Mouse (Mus musculus): ENCODE data around the gene Glrx5.

Gene Glrx5

DNA sequence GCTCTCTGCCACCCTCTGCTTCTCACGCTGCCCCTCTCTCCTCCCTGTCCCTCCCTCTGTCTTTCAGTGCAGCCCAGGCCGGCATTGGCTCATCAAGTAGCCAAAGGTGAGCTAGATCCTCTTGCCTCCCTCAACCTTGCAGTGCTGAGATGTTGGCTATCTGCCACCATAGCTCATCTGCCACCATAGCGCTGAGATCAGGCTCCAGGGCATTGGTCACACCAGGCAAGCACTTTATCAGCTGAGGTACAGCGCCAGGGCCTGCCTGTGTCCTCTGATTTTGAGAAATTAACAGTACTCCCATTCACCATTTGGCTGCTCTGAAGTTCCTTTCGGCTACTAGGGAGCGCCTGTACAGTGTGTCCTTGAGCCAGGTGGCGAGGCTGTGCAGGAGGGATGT is 8.5 kb downstream of the Glrx5 start:
- Histone ChIP-seq H3K36me3 (ENCODE audit: insufficient read depth, low read length) (peaks cover 81% of the 10 kb centered on the region), H3K4me1 (replicated peaks; ENCODE audit: low read depth, low read length) (peaks cover 86% of the 10 kb centered on the region), H3K4me3 (replicated peaks; ENCODE audit: low read length) (no peak overlapping the region), H3K27me3 (ENCODE audit: insufficient read depth, low read length) (no peaks in the 10 kb centered on the region), H3K9me3 (ENCODE audit: low read length) (no peaks in the 10 kb centered on the region)
- TF ChIP-seq CTCF (conservative IDR thresholded peaks at IDR 0.05; ENCODE audit: low read length) (no peak), NANOG (IDR thresholded peaks at IDR 0.05; ENCODE audit: borderline replicate concordance, low read length) (no peak), POU5F1 (IDR thresholded peaks at IDR 0.05; ENCODE audit: borderline replicate concordance, low read length) (no peak)

DNA sequence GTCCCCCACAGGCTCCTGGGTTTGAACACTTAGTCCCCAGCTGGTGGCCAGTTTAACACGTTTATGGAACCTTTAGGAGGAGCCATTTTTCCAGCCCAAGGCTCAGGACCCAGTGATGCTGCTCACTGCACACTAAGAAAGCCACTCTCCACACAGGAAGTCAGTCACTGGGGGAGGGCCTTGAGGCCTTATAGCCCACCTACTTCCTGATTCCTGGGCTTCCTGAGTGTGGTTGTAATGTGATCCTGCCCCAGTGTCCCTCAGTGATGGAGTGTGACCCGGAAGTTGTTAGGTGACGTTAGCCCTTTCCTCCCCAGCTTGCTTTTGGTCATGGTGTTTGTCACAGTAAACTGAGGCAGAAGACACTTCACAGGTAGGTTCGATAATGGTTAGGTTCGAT is 10.6 kb downstream of the Glrx5 start:
- Histone ChIP-seq H3K4me3 (replicated peaks; ENCODE audit: low read length) (no peak overlapping the region), H3K9me3 (ENCODE audit: low read length) (peaks cover 12% of the 10 kb centered on the region), H3K4me1 (replicated peaks; ENCODE audit: low read depth, low read length) (peaks cover 68% of the 10 kb centered on the region), H3K36me3 (ENCODE audit: insufficient read depth, low read length) (peaks cover 65% of the 10 kb centered on the region), H3K27me3 (ENCODE audit: insufficient read depth, low read length) (no peaks in the 10 kb centered on the region)
- no peak for TF ChIP-seq POU5F1 (IDR thresholded peaks at IDR 0.05; ENCODE audit: borderline replicate concordance, low read length)
- TF ChIP-seq CTCF (conservative IDR thresholded peaks at IDR 0.05; ENCODE audit: low read length), result no peak
- TF ChIP-seq NANOG (IDR thresholded peaks at IDR 0.05; ENCODE audit: borderline replicate concordance, low read length), result no peak

- Histone ChIP-seq H3K27me3 (ENCODE audit: insufficient read depth, low read length) (no peaks in the 10 kb centered on the region), H3K4me3 (replicated peaks; ENCODE audit: low read length) (no peak overlapping the region), H3K36me3 (ENCODE audit: insufficient read depth, low read length) (peaks cover 49% of the 10 kb centered on the region), H3K9me3 (ENCODE audit: low read length) (peaks cover 12% of the 10 kb centered on the region), H3K4me1 (replicated peaks; ENCODE audit: low read depth, low read length) (peaks cover 64% of the 10 kb centered on the region)
- TF ChIP-seq NANOG (IDR thresholded peaks at IDR 0.05; ENCODE audit: borderline replicate concordance, low read length) (no peak), POU5F1 (IDR thresholded peaks at IDR 0.05; ENCODE audit: borderline replicate concordance, low read length) (no peak), CTCF (conservative IDR thresholded peaks at IDR 0.05; ENCODE audit: low read length) (no peak)
Measured at GRCm38 (mm10) chr12:105044775-105045174, 12.3 kb downstream of the Glrx5 start.

- H3K4me3 ChIP-seq (replicated peaks; ENCODE audit: low read length), result peak overlapping the region; percentile 46; the same call in 1 of the 2 replicates
- TF ChIP-seq POU5F1 (IDR thresholded peaks at IDR 0.05; ENCODE audit: borderline replicate concordance, low read length) (no peak), NANOG (IDR thresholded peaks at IDR 0.05; ENCODE audit: borderline replicate concordance, low read length) (no peak), CTCF (conservative IDR thresholded peaks at IDR 0.05; ENCODE audit: low read length) (no peak)
Measured at GRCm38 (mm10) chr12:105048301-105048863, 15.9 kb downstream of the Glrx5 start.

GRCm38 (mm10) chr12:105049813-105050212 is 17.3 kb downstream of the Glrx5 start:
- Histone ChIP-seq H3K4me3 (replicated peaks; ENCODE audit: low read length) (peak overlapping the region; percentile 56), H3K9me3 (ENCODE audit: low read length) (peaks cover 12% of the 10 kb centered on the region), H3K36me3 (ENCODE audit: insufficient read depth, low read length) (peaks cover 5% of the 10 kb centered on the region; the same call in 1 of the 2 replicates), H3K27me3 (ENCODE audit: insufficient read depth, low read length) (no peaks in the 10 kb centered on the region), H3K4me1 (replicated peaks; ENCODE audit: low read depth, low read length) (peaks cover 46% of the 10 kb centered on the region)
- TF ChIP-seq POU5F1 (IDR thresholded peaks at IDR 0.05; ENCODE audit: borderline replicate concordance, low read length) (no peak), CTCF (conservative IDR thresholded peaks at IDR 0.05; ENCODE audit: low read length) (no peak), NANOG (IDR thresholded peaks at IDR 0.05; ENCODE audit: borderline replicate concordance, low read length) (no peak)

More at GRCm38 (mm10) chr12:105048301-105048863, 15.9 kb downstream of the Glrx5 start:
- H3K27me3 ChIP-seq (ENCODE audit: insufficient read depth, low read length), result no peaks in the 10 kb centered on the region
- H3K9me3 ChIP-seq (ENCODE audit: low read length), result peaks cover 12% of the 10 kb centered on the region
- H3K36me3 ChIP-seq (ENCODE audit: insufficient read depth, low read length), result peaks cover 13% of the 10 kb centered on the region; the same call in 1 of the 2 replicates
- peaks cover 39% of the 10 kb centered on the region for H3K4me1 ChIP-seq (replicated peaks; ENCODE audit: low read depth, low read length)

DNA sequence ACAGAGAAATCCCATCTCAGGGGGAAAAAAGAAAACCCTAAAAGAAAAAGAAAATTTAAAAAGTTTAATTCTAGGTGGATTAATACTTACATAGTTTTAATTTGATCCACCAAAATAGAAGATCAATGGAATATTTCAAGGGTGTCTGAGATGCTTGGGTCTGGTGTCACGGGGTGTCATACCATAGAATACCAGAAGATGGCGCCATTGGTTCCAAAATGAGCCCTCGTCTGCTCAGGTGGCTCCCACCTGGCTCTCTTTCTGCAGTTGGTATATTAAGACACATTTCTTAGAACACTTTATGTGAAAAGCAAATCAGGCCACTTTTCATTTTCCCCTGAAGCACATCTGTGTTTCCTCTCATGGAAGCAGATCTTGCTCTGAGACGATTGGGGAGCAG is 18.4 kb downstream of the Glrx5 start:
- H3K36me3 ChIP-seq (ENCODE audit: insufficient read depth, low read length), result peaks cover 5% of the 10 kb centered on the region; the same call in 1 of the 2 replicates
- H3K9me3 ChIP-seq (ENCODE audit: low read length), result peaks cover 12% of the 10 kb centered on the region
- H3K27me3 ChIP-seq (ENCODE audit: insufficient read depth, low read length), result no peaks in the 10 kb centered on the region
- no peak overlapping the region for H3K4me3 ChIP-seq (replicated peaks; ENCODE audit: low read length)
- H3K4me1 ChIP-seq (replicated peaks; ENCODE audit: low read depth, low read length), result peaks cover 47% of the 10 kb centered on the region
- TF ChIP-seq CTCF (conservative IDR thresholded peaks at IDR 0.05; ENCODE audit: low read length), result peak; percentile 83
- TF ChIP-seq POU5F1 (IDR thresholded peaks at IDR 0.05; ENCODE audit: borderline replicate concordance, low read length), result no peak
- no peak for TF ChIP-seq NANOG (IDR thresholded peaks at IDR 0.05; ENCODE audit: borderline replicate concordance, low read length)

DNA sequence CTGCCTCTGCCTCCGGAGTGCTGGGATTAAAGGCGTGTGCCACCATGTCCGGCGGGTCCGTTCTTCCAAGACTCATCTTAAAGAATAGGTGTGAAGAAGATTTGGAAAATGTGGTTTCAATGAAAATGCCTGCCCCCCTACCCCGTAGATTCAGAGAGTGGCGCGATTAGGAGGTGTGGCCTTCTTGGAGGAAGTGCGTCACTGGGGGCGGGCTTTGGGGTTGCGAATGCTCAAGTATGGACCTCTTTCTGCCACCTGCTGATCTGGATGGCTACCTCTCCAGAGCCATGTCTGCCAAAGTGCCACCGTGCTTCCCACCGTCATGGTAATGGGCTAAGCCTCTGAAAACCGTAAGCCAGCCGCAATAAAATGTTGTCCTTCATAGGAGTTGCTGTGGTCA is 21.6 kb downstream of the Glrx5 start:
- TF ChIP-seq CTCF (conservative IDR thresholded peaks at IDR 0.05; ENCODE audit: low read length) (no peak), POU5F1 (IDR thresholded peaks at IDR 0.05; ENCODE audit: borderline replicate concordance, low read length) (no peak), NANOG (IDR thresholded peaks at IDR 0.05; ENCODE audit: borderline replicate concordance, low read length) (no peak)
- H3K36me3 ChIP-seq (ENCODE audit: insufficient read depth, low read length), result no peaks in the 10 kb centered on the region
- H3K4me1 ChIP-seq (replicated peaks; ENCODE audit: low read depth, low read length), result peaks cover 39% of the 10 kb centered on the region
- H3K4me3 ChIP-seq (replicated peaks; ENCODE audit: low read length), result peak overlapping the region; percentile 73
- H3K9me3 ChIP-seq (ENCODE audit: low read length), result peaks cover 13% of the 10 kb centered on the region
- H3K27me3 ChIP-seq (ENCODE audit: insufficient read depth, low read length), result no peaks in the 10 kb centered on the region

GRCm38 (mm10) chr12:105055308-105055707 is 22.8 kb downstream of the Glrx5 start:
- Histone ChIP-seq H3K27me3 (ENCODE audit: insufficient read depth, low read length) (no peaks in the 10 kb centered on the region), H3K36me3 (ENCODE audit: insufficient read depth, low read length) (no peaks in the 10 kb centered on the region), H3K9me3 (ENCODE audit: low read length) (peaks cover 13% of the 10 kb centered on the region), H3K4me3 (replicated peaks; ENCODE audit: low read length) (no peak overlapping the region), H3K4me1 (replicated peaks; ENCODE audit: low read depth, low read length) (peaks cover 33% of the 10 kb centered on the region)
- TF ChIP-seq NANOG (IDR thresholded peaks at IDR 0.05; ENCODE audit: borderline replicate concordance, low read length), result no peak
- no peak for TF ChIP-seq POU5F1 (IDR thresholded peaks at IDR 0.05; ENCODE audit: borderline replicate concordance, low read length)
- TF ChIP-seq CTCF (conservative IDR thresholded peaks at IDR 0.05; ENCODE audit: low read length), result no peak

DNA sequence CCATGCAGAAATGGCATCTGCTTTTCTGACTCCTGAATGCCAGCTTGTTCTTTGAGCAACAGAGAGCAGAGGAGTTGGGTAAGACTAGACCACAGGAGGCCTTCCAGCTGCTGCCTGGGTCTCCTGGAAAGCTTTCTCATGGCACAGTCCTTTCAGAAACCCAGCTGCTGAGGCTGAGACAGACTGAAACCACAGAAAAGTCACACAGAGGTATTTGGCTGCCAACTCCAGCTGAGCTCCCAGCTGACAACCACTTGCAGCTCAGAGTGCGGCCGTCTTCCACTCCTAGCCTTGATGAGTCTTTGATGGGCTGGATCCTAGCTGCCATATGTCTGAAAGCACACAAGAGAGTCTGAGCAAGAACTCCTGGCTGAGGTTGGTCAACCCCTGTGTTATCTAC is 27.5 kb downstream of the Glrx5 start:
- peaks cover 13% of the 10 kb centered on the region for H3K9me3 ChIP-seq (ENCODE audit: low read length)
- peaks cover 13% of the 10 kb centered on the region for H3K27me3 ChIP-seq (ENCODE audit: insufficient read depth, low read length)
- peaks cover 59% of the 10 kb centered on the region for H3K4me1 ChIP-seq (replicated peaks; ENCODE audit: low read depth, low read length)
- H3K36me3 ChIP-seq (ENCODE audit: insufficient read depth, low read length), result no peaks in the 10 kb centered on the region
- TF ChIP-seq CTCF (conservative IDR thresholded peaks at IDR 0.05; ENCODE audit: low read length), result no peak
- no peak for TF ChIP-seq POU5F1 (IDR thresholded peaks at IDR 0.05; ENCODE audit: borderline replicate concordance, low read length)
- TF ChIP-seq NANOG (IDR thresholded peaks at IDR 0.05; ENCODE audit: borderline replicate concordance, low read length), result no peak
- H3K4me3 ChIP-seq (replicated peaks; ENCODE audit: low read length), result no peak overlapping the region

Data from E14TG2a.4 (cell line).